Mouse (Mus musculus) 3134 (cell line): ENCODE measurements around the gene Cx3cl1.

Experiments
- DNase-seq: peaks from one replicate; pipeline ENCODE4 v3.0.0-alpha.2; 2011; ENCODE audit warnings: low spot score; ENCODE audit not compliant: insufficient read length; ENCODE audit errors: extremely low read depth

Cx3cl1 gene

DNA sequence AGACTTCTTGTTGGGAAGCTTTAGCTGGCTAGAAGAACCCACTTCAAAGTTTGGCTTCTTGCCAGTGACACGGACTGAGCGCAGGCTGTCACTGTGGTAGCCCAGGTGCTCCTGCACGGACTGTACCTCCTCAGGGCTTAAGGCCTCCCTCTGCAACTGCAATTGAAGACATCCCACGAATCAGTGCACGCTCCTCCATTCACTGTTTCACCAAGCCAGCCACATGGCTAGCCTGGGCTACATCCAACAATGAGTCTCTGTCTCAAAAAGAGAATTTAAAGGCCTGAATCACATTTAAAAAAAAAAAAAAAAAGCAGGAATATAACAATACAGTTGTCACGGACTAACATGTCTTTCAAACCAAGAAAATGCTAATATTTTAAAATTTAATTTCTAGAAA lies 56.5 kb downstream of the Cx3cl1 start:
- no peak for DNase-seq
